Mouse (Mus musculus) stomach, embryonic 16.5 days (tissue): ENCODE data around the gene Spaca9. TPM values are rescaled to one million over a fixed set of nuclear protein-coding genes. Genes with fewer than 3 reads are reported as not detected.

ENCODE experiments used
- ATAC-seq: fragments of 200-750 bp; cut with Nextera tagmentation; 2 replicates; pipeline ENCODE4 v1.8.0; 2017; ENCODE audit warnings: moderate number of reproducible peaks, moderate TSS enrichment; ENCODE audit not compliant: insufficient read depth, low FRiP score
- H3K27ac ChIP-seq: fragments of 300-500 bp; sonication (generic); 2 replicates; pipeline ENCODE4 v1.5.1; 2014; ENCODE audit warnings: low read length
- H3K27me3 ChIP-seq: fragments of 300-500 bp; sonication (generic); 2 replicates; pipeline ENCODE4 v1.6.1; 2014; ENCODE audit warnings: low read length, control low read depth, mixed read lengths; ENCODE audit not compliant: control insufficient read depth, insufficient read depth
- H3K36me3 ChIP-seq: fragments of 300-500 bp; sonication (generic); 2 replicates; pipeline ENCODE4 v1.6.1; 2014; ENCODE audit warnings: low read length; ENCODE audit not compliant: control insufficient read depth, insufficient read depth
- H3K4me1 ChIP-seq: fragments of 300-500 bp; sonication (generic); 2 replicates; pipeline ENCODE4 v1.6.1; 2014; ENCODE audit warnings: low read length, control low read depth, mixed read lengths; ENCODE audit not compliant: control insufficient read depth, insufficient read depth
- H3K4me2 ChIP-seq: fragments of 300-500 bp; sonication (generic); 2 replicates; pipeline ENCODE4 v1.6.1; 2014; ENCODE audit warnings: low read depth, low read length, mixed read lengths
- H3K4me3 ChIP-seq: fragments of 300-500 bp; sonication (generic); replicated peaks from 2 replicates; pipeline ENCODE4 v1.5.1; 2014; ENCODE audit warnings: mild to moderate bottlenecking, low read length
- H3K9ac ChIP-seq: fragments of 300-500 bp; sonication (generic); 2 replicates; pipeline ENCODE4 v1.6.1; 2014; ENCODE audit warnings: low read length
- H3K9me3 ChIP-seq: fragments of 300-500 bp; sonication (generic); replicated peaks from 2 replicates; pipeline ENCODE4 v1.6.1; 2016; ENCODE audit warnings: low read length, control low read depth; ENCODE audit not compliant: control insufficient read depth
- WGBS: fragments of 180-500 bp; shearing (Covaris S2); extraction: QIAGEN DNeasy Blood & Tissue Kit; methylation state at CpG from one replicate; pipeline ENCODE4 v1.1.7; 2014; 5-methylcytosine and 5-hydroxymethylcytosine counted together
- polyA plus RNA-seq: library from polyadenylated mRNA; unstranded; fragments of >200 nt; fragmentation: Nextera tagmentation; extraction: Ambion mirVana; gene quantifications from 2 replicates; pipeline ENCODE4 v1.2.1, GENCODE M21; 2015

The Spaca9 gene
- polyA plus RNA-seq, result 1.3 and 1.5 TPM in 2 replicates

GRCm38 (mm10) chr2:28699361-28700335 is at the start of gene Spaca9, which contains the start of gene Ak8:
TSS of gene Spaca9 (minus strand) at chr2:28699727.
TSS of gene Ak8 (plus strand) at chr2:28700164.
- Histone ChIP-seq H3K4me2 (peak within 1 kb of the TSS; percentile 91), H3K27me3 (no peaks in the 10 kb centered on the region), H3K9ac (peak within 1 kb of the TSS; percentile 83), H3K36me3 (no peaks in the 10 kb centered on the region), H3K9me3 (no peaks in the 10 kb centered on the region), H3K4me3 (peak within 1 kb of the TSS; percentile 70), H3K27ac (peak within 1 kb of the TSS; percentile 50; the same call in 1 of the 2 replicates), H3K4me1 (peaks cover 7% of the 10 kb centered on the region; the same call in 1 of the 2 replicates)
- ATAC-seq, result peak; percentile 79
- 1% methylated on average over 53 of the region's 53 CpGs for WGBS

DNA sequence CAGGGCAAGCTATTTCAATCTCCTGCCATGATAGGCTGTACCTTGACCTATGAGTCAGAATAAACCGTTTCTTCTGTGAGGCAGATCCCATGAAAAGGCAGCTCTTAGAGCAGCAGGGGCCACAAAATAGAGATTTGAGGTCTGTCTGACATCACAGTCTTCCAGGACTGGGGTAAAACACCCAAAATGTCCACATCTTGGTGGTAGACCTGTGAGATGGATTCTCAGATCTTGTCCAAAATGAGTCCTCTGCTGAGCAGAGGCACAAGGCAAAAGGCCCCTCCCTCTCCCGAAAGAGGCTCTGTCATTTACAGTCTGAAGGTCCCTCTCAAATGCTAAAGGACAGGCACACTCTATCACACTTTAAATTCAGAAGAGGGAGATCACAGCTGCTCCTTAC is 48.2 kb upstream of the Spaca9 start:
- no peaks in the 10 kb centered on the region for H3K27me3 ChIP-seq
- 82% methylated on average over 2 of the region's 2 CpGs for WGBS
- H3K9ac ChIP-seq, result no peak overlapping the region
- no peak overlapping the region for H3K4me3 ChIP-seq
- ATAC-seq, result no peak
- no peaks in the 10 kb centered on the region for H3K36me3 ChIP-seq
- no peak overlapping the region for H3K4me2 ChIP-seq
- no peaks in the 10 kb centered on the region for H3K9me3 ChIP-seq
- H3K27ac ChIP-seq, result no peak overlapping the region
- H3K4me1 ChIP-seq, result peaks cover 9% of the 10 kb centered on the region; the same call in 1 of the 2 replicates

DNA sequence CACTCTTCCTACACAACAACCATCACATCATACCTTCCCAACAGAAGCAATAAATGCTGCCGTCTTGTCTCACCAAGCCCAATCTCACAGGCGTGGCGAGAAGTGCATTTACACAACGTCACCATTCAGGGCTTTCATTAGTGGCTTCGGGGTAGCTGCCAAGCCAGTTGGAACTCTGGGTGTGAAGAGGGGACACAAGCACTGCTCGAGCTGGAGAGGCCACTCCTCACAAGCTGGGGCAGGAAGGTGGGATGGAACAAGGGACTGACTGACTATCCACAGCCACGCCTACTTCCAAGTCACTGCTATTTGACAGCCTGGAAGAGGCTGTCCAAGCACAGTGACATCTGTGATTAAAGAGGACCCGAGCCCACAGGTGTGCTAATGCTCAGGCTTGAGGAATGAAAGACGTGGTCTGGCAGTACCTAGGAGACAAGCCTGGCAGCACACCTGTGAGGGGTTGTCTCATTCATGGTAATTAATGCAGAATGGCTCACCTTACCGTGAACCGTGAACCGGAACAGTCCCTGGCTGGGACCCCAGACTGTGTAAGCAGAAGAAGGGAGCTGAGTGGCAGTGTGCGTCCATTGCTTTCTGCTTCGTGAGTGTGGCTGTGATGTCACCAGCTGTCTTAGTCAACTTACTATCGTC is 47.3 kb upstream of the Spaca9 start:
- 0 out of 2 replicates have a peak, but pooled peaks have one; percentile 30 for ATAC-seq
- peaks cover 8% of the 10 kb centered on the region; the same call in 1 of the 2 replicates for H3K4me1 ChIP-seq
- no peaks in the 10 kb centered on the region for H3K9me3 ChIP-seq
- no peak overlapping the region for H3K4me3 ChIP-seq
- H3K4me2 ChIP-seq, result no peak overlapping the region
- H3K36me3 ChIP-seq, result no peaks in the 10 kb centered on the region
- 50% methylated on average over 15 of the region's 15 CpGs for WGBS
- H3K27ac ChIP-seq, result no peak overlapping the region
- H3K9ac ChIP-seq, result no peak overlapping the region
- no peaks in the 10 kb centered on the region for H3K27me3 ChIP-seq

- H3K9me3 ChIP-seq, result no peaks in the 10 kb centered on the region
- H3K36me3 ChIP-seq, result no peaks in the 10 kb centered on the region
- no peak overlapping the region for H3K27ac ChIP-seq
- H3K9ac ChIP-seq, result no peak overlapping the region
- no peak overlapping the region for H3K4me2 ChIP-seq
- no peak overlapping the region for H3K4me3 ChIP-seq
- no peaks in the 10 kb centered on the region for H3K4me1 ChIP-seq
- WGBS, result 65% methylated on average over 8 of the region's 8 CpGs
- no peak for ATAC-seq
- no peaks in the 10 kb centered on the region for H3K27me3 ChIP-seq
These were observed 43.2 kb upstream of the Spaca9 start for GRCm38 (mm10) chr2:28742701-28743100.

- Histone ChIP-seq H3K4me3 (no peak overlapping the region), H3K27me3 (no peaks in the 10 kb centered on the region), H3K4me2 (no peak overlapping the region), H3K36me3 (no peaks in the 10 kb centered on the region), H3K27ac (no peak overlapping the region), H3K9ac (no peak overlapping the region), H3K9me3 (no peaks in the 10 kb centered on the region), H3K4me1 (no peaks in the 10 kb centered on the region)
- ATAC-seq, result no peak
- WGBS, result 78% methylated on average over 5 of the region's 5 CpGs
These were observed 40.6 kb upstream of the Spaca9 start for GRCm38 (mm10) chr2:28740159-28740558.

DNA sequence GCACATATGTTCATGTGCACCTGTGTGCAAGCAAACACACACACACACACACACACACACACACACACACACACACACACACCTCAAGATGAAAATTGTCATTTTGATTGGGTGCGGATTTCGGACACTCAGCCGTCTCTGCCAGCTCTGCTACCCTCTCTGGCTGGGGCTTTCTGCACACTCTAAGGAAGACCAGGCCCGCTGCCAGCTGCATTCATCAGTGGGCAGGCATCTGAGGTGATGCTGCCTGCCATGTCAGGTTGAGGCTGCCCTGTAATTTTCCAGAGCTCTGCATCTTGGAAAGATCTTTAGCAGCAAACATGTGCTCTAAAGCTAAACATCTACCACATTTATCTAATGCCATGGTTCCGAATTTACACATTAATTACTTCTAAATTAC is 37.6 kb upstream of the Spaca9 start:
- no peaks in the 10 kb centered on the region for H3K36me3 ChIP-seq
- H3K4me2 ChIP-seq, result no peak overlapping the region
- ATAC-seq, result no peak
- no peaks in the 10 kb centered on the region for H3K4me1 ChIP-seq
- H3K27me3 ChIP-seq, result no peaks in the 10 kb centered on the region
- no peak overlapping the region for H3K27ac ChIP-seq
- H3K9ac ChIP-seq, result no peak overlapping the region
- H3K4me3 ChIP-seq, result no peak overlapping the region
- 83% methylated on average over 5 of the region's 5 CpGs for WGBS
- no peaks in the 10 kb centered on the region for H3K9me3 ChIP-seq

- Histone ChIP-seq H3K27me3 (no peaks in the 10 kb centered on the region), H3K4me2 (no peak overlapping the region)
- no peak for ATAC-seq
These were observed 31.1 kb upstream of the Spaca9 start for GRCm38 (mm10) chr2:28730676-28731075.

DNA sequence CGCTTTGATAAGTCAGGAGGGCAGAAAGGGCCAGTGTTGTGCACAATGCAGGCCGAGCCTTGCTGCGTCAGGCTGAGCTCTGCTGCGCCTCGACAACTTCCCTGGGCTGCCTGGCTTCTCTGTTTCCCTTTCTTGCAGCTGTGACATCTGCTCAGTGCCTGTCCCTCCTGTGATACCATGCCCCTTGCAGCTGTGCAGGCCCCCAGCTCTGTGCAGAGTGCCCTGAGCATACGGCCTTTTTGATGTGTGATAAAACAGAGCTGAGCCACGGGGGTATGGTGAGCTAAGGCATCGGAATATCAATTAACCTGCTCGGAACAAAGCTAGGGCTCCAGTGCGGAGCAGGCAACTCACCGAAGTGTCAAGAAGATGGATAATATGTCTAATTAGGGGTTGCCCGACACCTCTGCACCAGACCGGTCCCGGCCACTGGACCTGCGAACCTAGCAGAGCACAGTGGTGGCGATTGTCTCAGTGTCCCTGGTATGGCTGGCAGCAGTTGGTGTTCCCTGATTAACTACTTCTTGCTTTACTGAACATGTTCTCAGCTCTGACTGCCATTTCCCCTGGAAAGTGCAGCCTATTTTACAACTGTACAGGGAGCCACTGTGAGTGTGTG is 28.4 kb upstream of the Spaca9 start:
- no peaks in the 10 kb centered on the region for H3K36me3 ChIP-seq
- no peak overlapping the region for H3K4me2 ChIP-seq
- no peak overlapping the region for H3K9ac ChIP-seq
- ATAC-seq, result no peak
- H3K9me3 ChIP-seq, result no peaks in the 10 kb centered on the region
- no peaks in the 10 kb centered on the region for H3K27me3 ChIP-seq
- no peak overlapping the region for H3K27ac ChIP-seq
- WGBS, result 43% methylated on average over 16 of the region's 16 CpGs
- H3K4me3 ChIP-seq, result no peak overlapping the region
- H3K4me1 ChIP-seq, result no peaks in the 10 kb centered on the region

More at GRCm38 (mm10) chr2:28730676-28731075, 31.1 kb upstream of the Spaca9 start:
- no peaks in the 10 kb centered on the region for H3K9me3 ChIP-seq
- no peak overlapping the region for H3K9ac ChIP-seq
- no peaks in the 10 kb centered on the region for H3K36me3 ChIP-seq
- H3K4me3 ChIP-seq, result no peak overlapping the region
- H3K4me1 ChIP-seq, result no peaks in the 10 kb centered on the region
- no peak overlapping the region for H3K27ac ChIP-seq
